ENCODE assay signal across 14 mouse cellular contexts in the genomic region with DNA sequence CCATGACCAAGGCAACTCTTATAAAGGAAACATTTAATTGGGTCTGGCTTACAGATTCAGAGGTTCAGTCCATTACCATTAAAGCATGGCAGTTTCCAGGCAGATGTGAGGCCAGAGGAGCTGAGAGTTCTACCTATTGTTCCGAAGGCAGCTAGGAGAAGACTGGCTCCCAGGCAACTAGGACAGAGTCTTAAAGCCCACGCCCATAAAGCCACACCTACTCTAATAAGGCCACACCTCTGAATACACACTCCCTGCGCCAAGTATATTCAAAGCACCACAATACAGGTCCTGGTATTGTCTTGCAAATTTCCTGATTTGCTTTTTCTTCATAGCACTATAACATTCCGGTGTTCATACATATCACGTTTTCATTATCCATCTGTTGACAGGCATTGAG.
"Had no signal": no experiment of that assay in that cellular context is flagged by ENCODE, and none has a peak within 500 bp of the region (broad histone marks: within the 10 kb centered on the region; RNA-seq: fewer than 3 reads in every experiment).

No protein-coding gene starts in this region.

- DNase-seq: gastrocnemius, adult 2 months; gastrocnemius, postnatal 10 days; gastrocnemius, postnatal 36 days; heart, adult 18-20 months; heart, postnatal 14 days; heart, postnatal 36 days; kidney, adult 11 months; kidney, adult 2 months; kidney, adult 9 months; kidney, postnatal 14 days; kidney, postnatal 36 days; layer of hippocampus, adult 9-11 months; layer of hippocampus, postnatal 36 days; left cerebral cortex, postnatal 4 days had no signal
